Mouse (Mus musculus): ENCODE measurements around the gene Trappc2l.

- TF ChIP-seq GATA1 (IDR thresholded peaks at IDR 0.05; ENCODE audit: borderline replicate concordance, low read length), result no peak
- no peak for TF ChIP-seq TAL1 (conservative IDR thresholded peaks at IDR 0.05; ENCODE audit: low read depth, low read length)
- no peak for TF ChIP-seq CTCF (IDR thresholded peaks at IDR 0.05; ENCODE audit: low read depth, low read length)
- no peak for TF ChIP-seq POLR2AphosphoS5 (IDR thresholded peaks at IDR 0.05; ENCODE audit: insufficient replicate concordance, low read depth, low read length)
Observed at GRCm38 (mm10) chr8:122568881-122569309, 42.5 kb upstream of the Trappc2l start.

Data from G1E (cell line).